Comparison of ENCODE assay signal across 8 mouse cellular contexts in the genomic region with DNA sequence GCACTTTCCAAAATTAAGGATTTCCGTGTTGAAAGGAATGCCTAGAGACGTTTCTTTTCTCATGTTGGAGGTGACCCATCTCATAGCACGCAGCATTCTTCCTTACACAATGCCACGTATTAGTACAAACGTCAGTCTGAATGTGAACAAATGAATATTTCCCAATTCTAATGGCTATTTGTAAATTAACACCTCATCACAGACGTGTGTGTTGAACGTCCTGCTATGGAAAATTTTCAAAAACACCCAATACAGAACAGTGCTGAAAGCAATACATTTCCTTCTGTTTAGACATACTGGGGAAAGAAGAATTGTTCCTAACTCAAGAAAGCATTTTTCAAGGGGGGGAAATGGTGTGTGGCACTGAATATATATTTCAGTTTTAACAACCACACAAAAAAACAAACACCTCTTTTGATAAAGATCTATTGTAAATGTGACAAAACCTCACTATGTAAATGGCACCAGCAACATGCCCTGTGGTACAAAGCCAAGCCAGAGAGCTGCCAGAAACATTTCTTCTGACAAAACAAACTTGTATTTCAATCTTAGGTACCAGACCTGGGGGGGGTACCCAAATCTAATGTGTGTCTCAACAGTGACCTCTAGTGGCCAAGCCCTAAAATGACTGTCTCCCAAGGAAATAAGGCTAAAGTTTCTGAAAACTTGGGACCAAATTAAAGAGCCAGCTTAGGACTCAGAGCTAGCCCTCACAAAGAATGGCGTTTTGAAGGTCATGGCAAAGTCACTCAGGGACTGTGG. TPM values are rescaled to one million over a fixed set of nuclear protein-coding genes. Genes with fewer than 3 reads are reported as not detected.
DNase-seq lines count a peak whose midpoint lies in the region; ATAC-seq and TF ChIP-seq lines count a peak whose summit lies in the region.

No protein-coding gene starts in this region.

- no peak overlapping the region for H3K4me2 ChIP-seq in forebrain, embryonic 11.5 days (ENCODE audit: low read depth, low read length, severe bottlenecking)
- no peak overlapping the region for H3K4me2 ChIP-seq in forebrain, postnatal 0 days (ENCODE audit: low read depth)
- H3K4me2 ChIP-seq in liver, postnatal 0 days (ENCODE audit: low read depth, low read length): no peak overlapping the region

- no peak for ATAC-seq in forebrain, embryonic 11.5 days (replicated peaks; ENCODE audit: low FRiP score)
- ATAC-seq in CD4-positive, CD25-positive, alpha-beta regulatory T cell, adult 4 months: peak; percentile 53
- ATAC-seq in forebrain, postnatal 0 days: peak; percentile 68
- ATAC-seq in liver, postnatal 0 days: no peak

- 80% methylated on average over 8 of the region's 8 CpGs for WGBS in forebrain, embryonic 11.5 days
- WGBS in forebrain, embryonic 10.5 days: 77% methylated on average over 8 of the region's 8 CpGs
- 37% methylated on average over 8 of the region's 8 CpGs for WGBS in forebrain, postnatal 0 days
- WGBS in liver, postnatal 0 days (ENCODE audit: insufficient replicate concordance): 69% methylated on average over 8 of the region's 8 CpGs

- no peak for TF ChIP-seq EP300 in liver, postnatal 0 days (IDR thresholded peaks at IDR 0.05; ENCODE audit: low read depth)

- peaks cover 4% of the 10 kb centered on the region; the same call in 1 of the 2 replicates for H3K4me1 ChIP-seq in forebrain, embryonic 11.5 days (replicated peaks; ENCODE audit: control insufficient read depth, insufficient read depth, low read length)
- peaks cover 16% of the 10 kb centered on the region for H3K4me1 ChIP-seq in forebrain, embryonic 10.5 days
- H3K4me1 ChIP-seq in forebrain, postnatal 0 days (ENCODE audit: insufficient read depth): no peaks in the 10 kb centered on the region
- no peaks in the 10 kb centered on the region for H3K4me1 ChIP-seq in liver, postnatal 0 days (ENCODE audit: insufficient read depth)

- peak; percentile 61 for DNase-seq in forebrain, embryonic 11.5 days (ENCODE audit: low spot score)
- no peak for DNase-seq in forebrain, embryonic 10.5 days (ENCODE audit: extremely low spot score, low spot score)
- DNase-seq in c-Kit-positive CD71-positive TER-119-negative erythroid progenitor cells, embryonic 14.5 days (ENCODE audit: low read depth): peak; percentile 24
- DNase-seq in forebrain, postnatal 0 days: peak; percentile 87
- peak; percentile 51 for DNase-seq in kidney, postnatal 14 days
- peak; percentile 34 for DNase-seq in liver, postnatal 0 days
- peak; percentile 75 for DNase-seq in retina, postnatal 1 day

- no peak overlapping the region for H3K9ac ChIP-seq in forebrain, embryonic 11.5 days (ENCODE audit: low read length)
- H3K9ac ChIP-seq in forebrain, postnatal 0 days: no peak overlapping the region
- no peak overlapping the region for H3K9ac ChIP-seq in liver, postnatal 0 days (replicated peaks)

- no peak overlapping the region for H3K27ac ChIP-seq in forebrain, embryonic 11.5 days (ENCODE audit: low read depth, low read length)
- no peak overlapping the region for H3K27ac ChIP-seq in forebrain, embryonic 10.5 days
- no peak overlapping the region for H3K27ac ChIP-seq in forebrain, postnatal 0 days (ENCODE audit: low read depth, low read length)
- no peak overlapping the region for H3K27ac ChIP-seq in liver, postnatal 0 days (ENCODE audit: low read depth)

- H3K4me3 ChIP-seq in forebrain, embryonic 11.5 days (ENCODE audit: low read depth, low read length): no peak overlapping the region
- H3K4me3 ChIP-seq in forebrain, embryonic 10.5 days: no peak overlapping the region
- no peak overlapping the region for H3K4me3 ChIP-seq in forebrain, postnatal 0 days (ENCODE audit: low read depth, low read length)
- H3K4me3 ChIP-seq in liver, postnatal 0 days (ENCODE audit: low read depth, low read length): no peak overlapping the region

- peak; percentile 89 for TF ChIP-seq CTCF in forebrain, postnatal 0 days (IDR thresholded peaks at IDR 0.05; ENCODE audit: low read depth)
- peak; percentile 83 for TF ChIP-seq CTCF in liver, postnatal 0 days (IDR thresholded peaks at IDR 0.05; ENCODE audit: low read depth)

- no peaks in the 10 kb centered on the region for H3K36me3 ChIP-seq in forebrain, embryonic 11.5 days (ENCODE audit: control insufficient read depth, insufficient read depth, low read length)
- no peaks in the 10 kb centered on the region for H3K36me3 ChIP-seq in forebrain, embryonic 10.5 days (replicated peaks)
- H3K36me3 ChIP-seq in forebrain, postnatal 0 days (ENCODE audit: insufficient read depth): no peaks in the 10 kb centered on the region
- peaks cover 15% of the 10 kb centered on the region for H3K36me3 ChIP-seq in liver, postnatal 0 days (replicated peaks; ENCODE audit: insufficient read depth, low read length)

- H3K9me3 ChIP-seq in forebrain, embryonic 11.5 days (ENCODE audit: control insufficient read depth, low read length): no peaks in the 10 kb centered on the region
- H3K9me3 ChIP-seq in forebrain, embryonic 10.5 days: no peaks in the 10 kb centered on the region
- no peaks in the 10 kb centered on the region for H3K9me3 ChIP-seq in forebrain, postnatal 0 days (ENCODE audit: low read length)
- no peaks in the 10 kb centered on the region for H3K9me3 ChIP-seq in liver, postnatal 0 days (ENCODE audit: low read length)

- H3K27me3 ChIP-seq in forebrain, embryonic 11.5 days (ENCODE audit: control insufficient read depth, insufficient read depth, low read length): no peaks in the 10 kb centered on the region
- no peaks in the 10 kb centered on the region for H3K27me3 ChIP-seq in forebrain, embryonic 10.5 days (ENCODE audit: poor library complexity, severe bottlenecking)
- H3K27me3 ChIP-seq in forebrain, postnatal 0 days (ENCODE audit: insufficient read depth, low read length): no peaks in the 10 kb centered on the region
- no peaks in the 10 kb centered on the region for H3K27me3 ChIP-seq in liver, postnatal 0 days (ENCODE audit: insufficient read depth, low read length)

RNA-seq across cellular contexts. Expression of a gene that starts 33.9 kb away (rescaled TPM):
- polyA plus RNA-seq in forebrain, embryonic 11.5 days (2014; fragmentation: Nextera tagmentation; extraction: Ambion mirVana): 63.1 and 64.4 TPM in 2 replicates
- polyA plus RNA-seq in forebrain, embryonic 10.5 days (2016; fragmentation: Nextera tagmentation; extraction: Ambion mirVana): 62.0 and 62.4 TPM in 2 replicates
- 10 to 100 TPM; 63.1 to 74.5 TPM for polyA plus RNA-seq in CD4-positive, CD25-positive, alpha-beta regulatory T cell, adult 4 months (2017; shearing (Covaris generic))
- 49.7 and 58.3 TPM in 2 replicates for total RNA-seq in forebrain, postnatal 0 days (2014; rRNA removed)
- 68.4 and 73.8 TPM in 2 replicates for polyA plus RNA-seq in forebrain, postnatal 0 days (2015; fragmentation: Nextera tagmentation; extraction: Ambion mirVana)
- 55.2 and 55.5 TPM in 2 replicates for polyA plus RNA-seq in liver, postnatal 0 days (2015; fragmentation: Nextera tagmentation; extraction: Ambion mirVana)

Comparison
In these comparisons a context has a peak if more than half of its experiments do, and no peak if none do; other contexts are left out.
1. ATAC-seq: peak in CD4-positive, CD25-positive, alpha-beta regulatory T cell, adult 4 months (single experiment) and forebrain, postnatal 0 days (single experiment); none in forebrain, embryonic 11.5 days (single experiment) and liver, postnatal 0 days (single experiment).